Mouse (Mus musculus): ENCODE data around the gene Trim72.

Gene Trim72

DNA sequence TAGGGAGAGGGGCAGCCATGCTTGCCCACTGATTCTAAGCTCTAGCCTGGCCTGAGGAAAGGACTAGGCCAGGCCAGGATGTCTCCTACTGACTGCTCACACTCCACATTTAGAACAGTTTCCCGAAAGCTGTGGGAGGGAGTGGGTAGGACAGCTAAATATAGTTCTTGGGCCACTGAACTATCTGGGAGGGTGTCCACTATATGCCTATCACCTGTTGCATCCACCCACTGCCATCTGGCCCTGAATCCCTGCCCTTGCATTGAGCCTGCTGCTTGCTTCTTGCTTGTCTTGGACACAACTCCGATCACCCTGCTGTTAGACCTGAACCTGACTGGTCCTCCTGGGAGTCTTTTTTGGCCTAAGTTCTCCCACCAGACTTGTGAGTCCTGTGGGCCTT, at the start of gene Trim72:
Gene Trim72 (plus strand): TSS at position 262 of the 400 bp plus-strand sequence.
- no peak for DNase-seq (ENCODE audit: low spot score in 2 of 2)

DNA sequence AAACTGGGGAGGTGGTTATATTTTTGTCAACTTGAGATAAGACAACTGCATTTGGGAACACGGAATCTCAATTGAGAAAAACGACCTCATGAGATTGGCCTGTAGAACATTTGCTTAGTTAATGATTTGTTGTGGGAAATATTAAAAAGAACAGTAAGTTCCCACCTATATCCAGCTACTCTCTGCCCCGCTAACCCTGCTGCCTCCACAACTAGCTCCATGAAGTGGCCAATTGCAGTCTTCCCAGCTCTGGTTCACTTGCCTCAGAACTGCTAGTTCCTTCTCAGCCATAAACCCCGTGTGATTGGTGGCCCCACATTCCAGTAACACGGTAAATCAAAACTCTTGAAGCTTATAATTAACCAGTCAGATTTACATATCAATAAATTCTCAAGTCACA, 44.4 kb upstream of the Trim72 start:
- DNase-seq (ENCODE audit: low spot score in 2 of 2) = no peak

DNA sequence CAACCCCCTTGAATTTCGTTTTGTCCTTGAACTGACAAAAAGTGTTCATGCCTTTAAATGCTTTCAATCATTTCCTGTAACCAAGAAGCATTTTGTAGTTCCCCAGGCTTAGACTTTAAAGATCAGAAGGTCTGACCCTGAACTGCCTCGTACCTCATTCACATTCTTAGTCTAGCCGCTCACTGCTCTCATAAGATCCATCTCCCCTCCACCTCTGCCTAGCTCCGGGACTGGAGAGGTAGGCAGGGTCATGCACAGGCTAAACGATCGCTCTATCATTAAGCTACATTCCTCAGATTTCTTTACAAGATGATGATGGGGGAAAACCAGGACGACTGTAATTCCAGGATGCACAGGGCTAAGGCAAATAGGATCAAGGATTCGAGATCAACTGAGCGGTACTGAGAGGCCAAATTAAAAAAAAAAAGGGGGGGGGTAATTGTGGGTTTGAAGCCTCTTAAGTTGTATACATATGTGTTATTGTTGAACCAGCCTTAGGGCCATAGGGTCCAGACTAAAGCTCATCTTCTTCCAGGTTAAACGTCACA, 37.3 kb upstream of the Trim72 start:
- no peak for DNase-seq (ENCODE audit: low spot score in 2 of 2)

DNA sequence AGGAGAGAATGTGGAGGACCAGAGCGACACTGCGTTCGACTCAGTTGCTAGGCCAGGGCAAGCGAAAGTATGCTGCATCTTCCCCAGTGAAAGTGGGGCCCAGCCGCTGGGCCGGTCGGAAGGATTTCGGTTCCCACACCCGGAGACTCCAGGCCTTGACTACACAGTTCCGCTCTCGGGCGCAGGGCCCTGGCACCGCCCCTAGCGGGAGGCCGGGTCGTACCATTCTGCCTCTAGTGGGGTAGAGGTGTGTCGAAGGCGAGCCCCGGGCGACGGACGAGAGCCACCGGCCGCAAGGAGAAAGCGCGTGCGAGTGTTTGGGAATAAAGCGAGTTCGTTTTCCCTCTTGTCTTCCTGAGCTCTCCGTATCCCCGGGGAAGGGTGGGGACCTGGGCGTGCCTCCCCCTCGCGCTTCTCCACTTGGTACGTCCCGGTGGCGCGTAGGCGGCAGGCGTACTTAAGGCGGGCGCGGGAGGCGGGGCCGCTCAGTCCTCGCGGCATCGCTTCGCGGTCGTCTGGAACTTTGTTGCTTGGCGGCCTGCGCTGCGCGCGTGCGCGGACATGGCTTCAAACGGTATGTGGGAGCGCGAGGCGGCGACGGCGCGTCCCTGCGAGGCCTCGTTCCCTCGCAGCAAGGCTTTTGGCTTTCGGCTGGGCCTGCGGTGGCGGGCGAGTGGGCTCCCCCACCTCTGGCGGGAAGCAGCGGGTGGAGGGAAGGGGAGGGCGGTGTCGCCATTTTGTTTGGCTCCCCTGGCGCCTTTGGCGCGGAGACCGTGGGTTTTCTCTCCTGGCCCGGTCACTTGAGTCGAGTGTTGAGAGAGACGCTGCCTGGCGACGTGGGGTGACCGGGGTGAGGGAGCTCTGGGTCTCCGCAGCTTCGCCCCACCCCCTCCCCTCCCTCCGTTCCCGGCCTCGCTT, 36.5 kb upstream of the Trim72 start, which contains the start of gene Fus:
Gene Fus (plus strand): TSS at position 454 of the 918 bp plus-strand sequence.
- DNase-seq (ENCODE audit: low spot score in 2 of 2) = peak; percentile 96 to 100

DNA sequence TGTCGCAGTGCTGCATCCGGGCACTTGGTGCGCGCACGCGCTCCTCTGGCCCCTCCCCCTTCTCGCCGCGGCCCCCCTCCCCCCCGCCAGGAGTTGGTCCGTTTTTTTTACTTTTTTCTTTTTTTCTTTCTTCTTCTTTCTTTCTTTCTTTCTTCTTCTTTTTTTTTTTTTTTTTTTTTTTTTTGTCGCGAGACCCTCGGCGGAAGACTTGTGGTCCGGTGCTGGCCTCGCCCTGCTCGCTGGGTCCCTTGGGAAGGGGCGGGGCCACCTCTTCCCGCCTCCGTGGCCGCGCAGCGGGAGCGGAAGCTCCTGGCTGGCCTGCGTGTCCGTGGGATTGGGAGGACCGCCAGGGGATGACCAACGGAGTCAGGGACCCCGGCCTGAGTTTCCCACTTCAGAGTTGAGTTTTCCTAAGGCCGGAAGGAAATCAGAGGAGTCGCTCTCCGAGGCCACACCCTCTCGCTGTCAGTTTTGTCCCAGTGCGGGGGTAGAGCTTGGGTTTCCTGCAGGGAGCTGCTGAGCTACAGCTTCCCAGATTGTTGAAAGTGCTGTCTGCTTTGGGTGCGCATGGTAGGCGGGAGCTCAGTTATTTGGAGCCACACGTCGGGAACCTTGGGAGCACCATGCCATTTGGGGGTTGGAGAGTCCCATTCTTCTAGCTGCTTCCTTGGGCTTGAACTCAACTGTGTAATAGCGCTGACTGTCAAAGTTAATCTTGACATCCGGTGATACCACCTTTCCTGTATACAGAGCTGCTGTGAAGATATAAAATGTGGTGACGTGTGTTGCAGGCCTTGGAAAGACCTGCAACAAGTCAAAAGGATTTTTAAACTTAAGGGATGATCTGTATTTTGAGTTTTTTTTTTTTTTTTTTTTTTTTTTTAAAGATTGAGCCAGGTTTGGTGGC, 35.6 kb upstream of the Trim72 start:
- peak; percentile 69 to 86 for DNase-seq (ENCODE audit: low spot score in 2 of 2)

DNA sequence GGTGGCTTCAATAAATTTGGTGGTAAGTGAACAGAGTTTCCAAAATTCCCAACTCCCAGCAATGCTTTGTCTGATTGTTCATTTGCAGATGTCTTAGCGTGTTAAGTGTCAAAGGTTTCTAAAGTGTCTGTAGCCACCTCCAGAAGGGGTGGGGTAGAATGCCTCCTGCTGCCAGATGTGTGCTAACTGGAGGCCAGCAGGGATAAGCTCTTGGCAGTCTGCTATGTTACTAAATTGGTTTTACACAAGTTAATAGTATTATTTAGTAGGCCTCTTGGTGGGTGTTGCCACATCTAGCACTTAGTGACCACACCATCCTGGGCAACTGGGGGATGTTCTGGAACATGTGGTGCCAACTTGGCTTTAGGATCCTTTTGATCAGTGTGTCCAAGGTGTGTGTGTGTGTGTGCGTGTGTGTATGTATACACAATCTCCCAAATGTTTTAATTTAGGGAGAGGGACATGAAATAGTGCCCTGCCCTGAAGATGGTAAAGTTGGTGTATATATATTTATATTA, 29.3 kb upstream of the Trim72 start:
- no peak for DNase-seq (ENCODE audit: low spot score in 2 of 2)

DNA sequence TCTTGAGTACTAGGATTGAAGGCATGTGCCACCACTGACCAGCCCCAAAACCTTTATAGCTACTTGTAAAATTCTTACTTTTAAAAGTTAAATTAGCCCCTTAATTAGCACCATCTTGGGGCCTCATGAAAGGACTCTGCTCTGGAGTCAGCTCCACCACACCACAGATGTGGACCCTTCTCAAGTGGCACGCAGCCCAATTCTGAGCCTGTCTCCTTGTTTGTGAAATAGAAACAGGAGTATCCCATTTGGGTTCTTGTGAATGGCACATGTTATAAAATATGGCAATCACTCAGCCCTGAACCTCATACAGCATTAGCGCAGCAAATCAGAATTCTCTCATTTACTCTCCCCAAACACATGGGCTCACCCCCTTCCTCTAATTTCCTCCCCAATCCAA, 24.9 kb upstream of the Trim72 start:
- DNase-seq (ENCODE audit: low spot score in 2 of 2) = no peak

DNA sequence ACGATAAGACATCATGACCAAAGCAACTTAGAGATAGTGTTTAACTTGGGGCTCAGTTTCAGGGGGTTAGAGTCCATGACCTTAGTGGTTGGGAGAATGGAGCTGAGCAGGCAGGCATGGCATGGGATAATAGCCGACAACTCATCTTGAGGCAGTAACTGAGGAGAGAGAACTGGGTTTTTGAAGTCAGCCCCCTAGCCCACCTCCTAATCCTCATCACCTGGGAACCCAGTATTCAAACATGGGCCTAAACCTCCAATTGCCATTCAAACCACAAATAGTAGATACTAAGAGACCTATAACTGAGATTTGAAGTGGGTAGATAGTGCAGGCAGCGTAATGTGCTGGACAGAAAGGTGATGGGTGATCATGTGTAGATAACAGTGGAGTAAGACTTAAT, 23.1 kb upstream of the Trim72 start:
- no peak for DNase-seq (ENCODE audit: low spot score in 2 of 2)

DNA sequence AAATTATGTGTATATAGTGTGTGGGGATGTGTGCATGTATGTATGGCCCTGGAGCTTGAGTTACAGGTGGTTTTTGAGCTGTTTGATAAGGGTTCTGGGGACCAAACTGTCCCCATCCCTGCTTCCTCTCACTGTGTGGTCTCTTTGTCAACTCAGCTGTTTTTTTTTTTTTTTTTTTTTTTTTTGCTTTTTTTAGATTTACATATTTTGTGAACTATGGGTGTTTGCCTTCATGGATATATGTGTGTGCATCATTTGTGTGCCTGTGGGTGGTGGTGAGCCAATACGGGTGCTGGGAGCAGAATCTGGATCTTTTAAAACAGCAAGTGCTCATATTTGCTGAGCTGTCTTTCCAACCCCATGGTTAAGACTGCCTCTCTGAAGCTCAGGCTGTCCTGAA, 14.8 kb upstream of the Trim72 start:
- no peak for DNase-seq (ENCODE audit: low spot score in 2 of 2)

DNA sequence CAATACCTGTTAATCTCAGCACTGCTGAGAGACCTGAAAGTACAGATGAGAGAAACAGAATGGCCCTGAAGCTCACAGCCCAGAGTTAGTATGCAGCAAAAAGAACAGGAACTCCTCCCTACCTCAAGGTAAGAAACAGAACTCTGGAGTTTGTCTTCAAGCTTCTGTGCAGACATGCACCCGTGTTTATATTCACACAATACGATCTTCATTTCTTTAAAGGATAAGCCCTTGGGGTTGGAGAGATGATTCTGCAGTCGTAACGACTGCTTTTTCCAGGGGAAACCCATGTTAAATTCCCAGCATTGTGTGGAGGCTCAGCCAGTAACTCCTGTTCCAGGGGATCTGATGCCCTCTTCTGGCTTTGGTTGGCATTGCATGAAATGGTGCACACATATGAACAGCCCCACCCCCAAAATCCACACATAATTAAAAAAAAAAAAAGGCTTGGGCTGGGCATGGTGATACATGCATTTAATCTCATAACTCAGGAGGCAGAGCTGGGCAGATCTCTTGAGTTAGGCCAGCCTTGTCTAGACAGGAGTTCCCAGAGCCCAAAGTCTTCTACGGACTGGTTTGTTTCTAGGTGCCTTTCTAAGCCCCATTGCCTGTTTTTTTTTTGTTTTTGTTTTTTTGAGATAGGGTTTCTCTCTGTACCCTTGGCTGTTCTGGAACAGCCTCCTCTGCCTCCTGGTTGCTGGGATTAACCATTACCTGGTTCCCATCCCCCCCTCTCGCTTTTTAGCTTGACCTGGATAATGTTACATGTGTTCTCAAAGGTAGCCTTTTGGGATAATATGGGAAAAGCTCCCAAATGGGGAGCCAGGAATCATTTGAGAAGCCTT, 11.9 kb upstream of the Trim72 start:
- DNase-seq (ENCODE audit: low spot score in 2 of 2) = peak; percentile 77 to 89

DNA sequence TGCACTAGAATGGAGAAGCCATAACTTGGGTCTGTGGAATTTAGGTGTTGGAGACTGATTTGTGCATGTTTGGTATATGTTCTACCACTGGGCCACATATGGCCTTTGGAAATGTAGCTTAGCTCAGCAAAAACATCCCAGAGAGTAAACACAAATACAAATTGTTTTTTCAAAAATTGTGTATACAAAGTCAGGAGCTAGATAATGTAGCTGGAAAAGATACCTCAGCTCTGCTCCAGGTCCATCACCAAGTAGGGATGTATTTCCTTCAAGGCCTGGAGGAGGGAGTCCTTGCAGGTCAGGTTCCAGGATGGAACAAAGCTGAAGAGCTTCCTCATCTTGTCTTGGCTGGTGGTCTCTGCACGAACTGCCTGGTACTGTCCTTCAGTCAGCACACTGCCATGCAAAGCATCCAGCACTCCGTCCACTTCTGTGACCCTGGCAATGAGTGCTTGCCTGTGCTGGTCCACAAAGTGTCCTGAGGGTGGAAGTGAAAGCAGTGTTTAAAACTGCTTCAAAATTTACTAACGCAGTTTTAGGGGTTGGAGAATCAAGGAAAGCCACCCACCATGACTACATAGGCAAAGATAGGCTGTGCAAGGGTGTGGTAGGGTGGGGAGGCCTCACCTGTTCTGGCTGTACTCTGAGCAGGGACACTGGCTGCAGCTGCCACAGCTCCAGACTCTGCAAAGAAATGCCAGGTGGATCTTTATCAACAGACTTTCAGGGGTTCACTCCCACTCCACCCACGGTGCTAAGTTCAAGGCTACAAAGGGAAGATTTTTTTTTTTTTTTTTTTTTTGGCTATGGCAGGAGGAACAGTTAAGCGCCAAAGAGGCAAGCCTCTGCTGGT, 11.0 kb upstream of the Trim72 start:
- DNase-seq (ENCODE audit: low spot score in 2 of 2) = peak in 1 of 2 experiments; percentile 63

DNA sequence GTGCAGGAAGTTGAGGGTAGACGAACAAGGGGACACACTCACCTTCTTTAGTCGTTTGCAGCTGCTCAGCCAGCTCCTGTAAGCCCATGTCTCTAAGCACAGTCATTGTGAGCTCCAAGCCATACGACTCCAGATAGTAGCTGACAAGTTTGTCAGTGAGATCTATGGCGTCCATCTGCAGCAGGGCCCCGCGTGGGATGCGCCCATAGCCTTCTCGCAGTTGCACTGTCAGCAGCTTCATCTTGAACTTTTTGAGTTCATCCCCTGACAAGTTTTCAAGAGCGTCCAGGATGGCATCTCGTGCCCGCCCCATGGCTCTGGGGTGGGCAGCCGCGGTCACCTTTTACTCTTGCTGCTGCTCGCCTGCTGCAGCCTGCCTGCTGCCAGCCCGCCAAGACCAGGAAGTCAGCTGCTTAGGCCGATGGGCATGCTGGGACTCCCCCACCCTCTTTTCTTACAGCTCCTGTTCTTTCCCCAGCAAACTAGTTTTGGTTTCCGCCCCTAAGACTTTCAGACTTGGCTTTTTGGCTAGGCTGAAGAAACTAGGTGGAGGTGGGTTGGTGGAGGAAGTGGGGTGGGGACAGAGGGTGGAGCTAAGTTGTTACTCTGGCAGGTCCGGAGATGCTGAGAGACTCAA, 10.3 kb upstream of the Trim72 start, which contains the start of gene Pycard:
Gene Pycard (minus strand): TSS at position 527 of the 637 bp plus-strand sequence.
- DNase-seq (ENCODE audit: low spot score in 2 of 2) = peak; percentile 52 to 75

DNA sequence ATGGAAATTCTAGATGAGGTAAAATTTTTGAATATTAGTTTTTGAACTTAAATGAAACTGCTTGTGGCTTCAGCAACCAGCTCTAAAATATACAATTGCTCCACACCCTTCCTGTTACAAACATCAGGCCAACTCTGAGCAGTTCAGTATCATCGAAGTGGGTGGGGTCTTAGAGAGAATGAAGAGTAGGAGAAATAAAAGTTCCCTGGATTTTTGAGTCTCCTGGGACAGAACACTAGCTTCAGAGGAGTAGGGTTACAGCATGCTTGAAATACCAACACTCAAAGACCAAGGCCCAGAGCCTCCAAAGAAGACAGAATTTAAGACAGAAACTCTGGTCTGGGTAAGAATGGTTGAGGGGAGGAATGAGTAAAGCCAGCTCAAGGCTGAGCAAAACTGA, 4.3 kb upstream of the Trim72 start:
- DNase-seq (ENCODE audit: low spot score in 2 of 2) = no peak

DNA sequence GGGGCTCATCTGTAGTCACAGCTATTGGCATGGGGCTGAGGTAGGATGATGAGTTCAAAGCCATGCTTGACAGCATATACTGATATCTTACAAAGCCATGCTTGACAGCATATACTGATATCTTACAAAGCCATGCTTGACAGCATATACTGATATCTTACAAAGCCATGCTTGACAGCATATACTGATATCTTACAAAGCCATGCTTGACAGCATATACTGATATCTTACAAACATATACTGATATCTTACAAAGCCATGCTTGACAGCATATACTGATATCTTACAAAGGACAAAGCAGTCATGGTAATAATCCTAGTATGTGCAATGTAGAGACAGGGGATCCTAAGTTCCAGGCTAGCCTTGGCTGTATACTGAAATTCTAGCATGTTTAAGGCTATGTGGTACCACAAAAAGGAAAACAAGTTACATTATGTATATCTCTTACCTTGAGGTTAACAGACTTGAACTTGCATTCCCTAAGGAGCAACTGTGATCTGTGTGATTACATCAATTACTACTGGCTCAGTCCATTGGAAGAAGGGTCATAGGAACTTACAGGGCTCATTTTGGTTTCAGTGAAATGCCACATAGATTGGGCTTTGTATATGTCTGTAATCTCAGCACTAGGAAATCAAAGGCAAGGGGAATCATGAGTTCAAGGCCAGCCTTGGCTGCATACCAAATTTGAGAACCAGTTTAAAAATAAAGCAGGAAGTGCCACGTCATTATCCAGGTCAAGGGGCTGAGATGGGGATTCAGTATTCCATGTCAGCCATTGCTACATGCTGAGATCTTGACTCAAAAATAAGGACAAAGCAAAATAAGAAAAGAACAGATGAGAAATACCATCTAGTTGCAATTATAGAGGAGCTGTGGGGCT, 3.4 kb upstream of the Trim72 start:
- DNase-seq (ENCODE audit: low spot score in 2 of 2) = no peak

DNA sequence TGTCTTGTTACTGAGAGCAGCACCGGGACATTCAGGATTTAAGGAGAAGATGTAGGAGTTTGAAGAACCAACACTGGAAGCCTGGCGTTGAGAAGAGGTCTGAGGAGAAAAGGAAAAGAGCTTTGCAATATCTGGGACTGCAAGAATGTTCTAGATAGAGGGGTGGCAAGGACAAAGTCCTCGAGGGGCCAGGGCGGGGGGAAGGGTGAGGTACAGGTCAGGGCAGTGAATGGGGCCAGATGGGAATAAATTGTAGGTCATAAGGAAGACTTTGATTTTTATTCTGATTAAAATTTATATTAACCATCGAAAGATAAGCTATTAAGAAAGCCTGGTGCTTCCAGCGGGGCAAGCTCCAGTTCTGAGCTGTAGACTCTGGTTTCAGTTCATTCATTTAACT, 651 bp upstream of the Trim72 start:
- DNase-seq (ENCODE audit: low spot score in 2 of 2) = no peak

DNA sequence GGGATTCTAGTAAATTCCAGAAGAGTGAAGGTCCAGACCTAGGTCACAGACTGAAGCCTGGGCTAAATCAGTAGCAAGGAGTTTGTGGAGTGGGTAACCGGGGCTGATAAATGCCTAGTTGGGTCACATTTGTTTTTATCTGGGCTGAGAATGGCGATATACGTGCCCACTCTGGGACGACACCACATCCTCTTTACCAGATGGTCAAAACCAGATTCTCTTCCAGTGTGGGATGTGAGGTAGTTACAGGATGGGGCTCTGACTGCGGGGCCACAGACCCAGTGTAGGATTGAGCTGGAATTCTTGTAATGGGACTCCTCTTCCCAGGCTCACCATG, 369 bp downstream of the Trim72 start:
- DNase-seq (ENCODE audit: low spot score in 2 of 2) = no peak

DNA sequence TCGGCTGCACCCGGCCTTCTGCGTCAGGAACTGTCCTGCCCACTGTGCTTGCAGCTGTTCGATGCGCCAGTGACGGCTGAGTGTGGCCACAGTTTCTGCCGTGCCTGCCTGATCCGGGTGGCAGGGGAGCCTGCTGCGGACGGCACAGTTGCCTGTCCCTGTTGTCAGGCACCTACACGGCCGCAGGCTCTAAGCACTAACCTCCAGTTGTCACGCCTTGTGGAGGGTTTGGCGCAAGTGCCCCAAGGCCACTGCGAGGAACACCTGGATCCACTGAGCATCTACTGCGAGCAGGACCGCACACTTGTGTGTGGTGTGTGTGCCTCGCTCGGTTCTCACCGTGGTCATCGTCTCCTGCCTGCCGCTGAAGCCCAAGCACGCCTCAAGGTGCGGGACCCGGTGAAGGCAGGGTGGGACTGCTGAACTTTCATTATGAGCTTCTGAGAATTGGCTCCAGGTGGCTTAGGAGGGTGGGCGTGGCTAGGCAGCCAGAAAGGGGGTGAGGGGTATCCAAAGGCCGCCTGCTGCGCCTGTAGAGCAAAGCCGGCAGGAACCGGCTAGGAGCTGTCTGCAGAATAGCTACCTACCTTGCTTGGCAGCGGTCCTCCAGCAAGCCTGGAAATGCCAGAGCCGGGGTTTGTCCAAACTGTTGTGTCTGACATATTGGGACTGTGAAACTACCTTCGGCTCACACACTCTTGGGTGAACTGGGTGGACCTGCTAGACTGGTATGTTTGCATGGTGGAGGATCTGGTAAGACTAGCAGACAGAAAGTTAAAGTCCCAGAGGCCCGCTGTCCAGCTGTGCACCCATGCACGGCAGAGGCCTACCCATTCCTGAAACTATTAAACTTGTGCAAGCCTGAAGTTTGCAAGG, 976 bp downstream of the Trim72 start:
- DNase-seq (ENCODE audit: low spot score in 2 of 2) = no peak

DNA sequence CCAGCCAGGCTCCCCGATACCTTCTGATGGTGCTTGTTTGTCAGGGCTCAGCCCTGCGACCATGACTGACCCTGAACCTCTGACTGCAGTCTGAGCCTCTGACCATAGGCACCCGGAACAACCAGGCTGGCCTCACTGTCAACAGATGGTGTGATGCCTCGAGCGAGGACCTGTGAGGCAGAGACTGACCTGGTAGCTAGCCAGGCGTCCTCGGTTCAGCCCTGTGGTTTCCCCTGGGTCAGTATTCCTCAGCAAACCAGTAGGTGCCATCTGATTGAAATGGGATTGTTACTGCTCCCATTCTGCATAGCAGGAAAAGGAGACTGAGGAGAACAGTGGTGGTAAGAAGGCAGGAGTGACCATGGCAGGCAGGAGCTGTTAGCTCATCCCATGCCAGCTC, 2.4 kb downstream of the Trim72 start:
- no peak for DNase-seq (ENCODE audit: low spot score in 2 of 2)
